Mouse (Mus musculus): ENCODE data around the gene Atl2. TPM values are rescaled to one million over a fixed set of nuclear protein-coding genes. Genes with fewer than 3 reads are reported as not detected.

Gene Atl2
- polyA plus RNA-seq, 1 experiment from 2014 or later: 26.7 TPM

GRCm38 (mm10) chr17:79912174-79912573 lies 16.3 kb upstream of the Atl2 start:
- Histone ChIP-seq H3K9ac (ENCODE audit: low read length) (no peak overlapping the region), H3K27me3 (ENCODE audit: control insufficient read depth, insufficient read depth, low read length) (no peaks in the 10 kb centered on the region), H3K36me3 (ENCODE audit: control insufficient read depth, insufficient read depth, low read length) (no peaks in the 10 kb centered on the region), H3K4me1 (ENCODE audit: control insufficient read depth in 2 of 2, insufficient read depth in 2 of 2, low read length in 2 of 2) (no peaks in the 10 kb centered on the region), H3K9me3 (ENCODE audit: control insufficient read depth, low read length) (no peaks in the 10 kb centered on the region), H3K4me3 (ENCODE audit: control insufficient read depth in 1 of 2, insufficient read depth in 1 of 2, low read depth in 1 of 2, low read length in 2 of 2) (no peak overlapping the region), H3K4me2 (ENCODE audit: low read length) (no peak overlapping the region), H3K27ac (replicated peaks in 1 of 2; ENCODE audit: control insufficient read depth in 1 of 2, insufficient read depth in 1 of 2, low read depth in 2 of 2, low read length in 2 of 2) (no peak overlapping the region)
- 30% methylated on average over 2 of the region's 2 CpGs for WGBS
- ATAC-seq (ENCODE audit: insufficient number of reproducible peaks, insufficient read depth, low FRiP score, low read depth): no peak

- H3K4me1 ChIP-seq (ENCODE audit: control insufficient read depth in 2 of 2, insufficient read depth in 2 of 2, low read length in 2 of 2): no peaks in the 10 kb centered on the region
- no peak overlapping the region for H3K9ac ChIP-seq (ENCODE audit: low read length)
- no peak overlapping the region for H3K27ac ChIP-seq (replicated peaks in 1 of 2; ENCODE audit: control insufficient read depth in 1 of 2, insufficient read depth in 1 of 2, low read depth in 2 of 2, low read length in 2 of 2)
- WGBS: 68% methylated on average over 3 of the region's 3 CpGs
- no peak overlapping the region for H3K4me3 ChIP-seq (ENCODE audit: control insufficient read depth in 1 of 2, insufficient read depth in 1 of 2, low read depth in 1 of 2, low read length in 2 of 2)
- no peaks in the 10 kb centered on the region for H3K27me3 ChIP-seq (ENCODE audit: control insufficient read depth, insufficient read depth, low read length)
- no peaks in the 10 kb centered on the region for H3K9me3 ChIP-seq (ENCODE audit: control insufficient read depth, low read length)
- no peaks in the 10 kb centered on the region for H3K36me3 ChIP-seq (ENCODE audit: control insufficient read depth, insufficient read depth, low read length)
- H3K4me2 ChIP-seq (ENCODE audit: low read length): no peak overlapping the region
- ATAC-seq (ENCODE audit: insufficient number of reproducible peaks, insufficient read depth, low FRiP score, low read depth): no peak
Observed at GRCm38 (mm10) chr17:79911718-79912117, 15.8 kb upstream of the Atl2 start.

- no peaks in the 10 kb centered on the region for H3K36me3 ChIP-seq (ENCODE audit: control insufficient read depth, insufficient read depth, low read length)
- no peak overlapping the region for H3K27ac ChIP-seq (replicated peaks in 1 of 2; ENCODE audit: control insufficient read depth in 1 of 2, insufficient read depth in 1 of 2, low read depth in 2 of 2, low read length in 2 of 2)
- H3K4me3 ChIP-seq (ENCODE audit: control insufficient read depth in 1 of 2, insufficient read depth in 1 of 2, low read depth in 1 of 2, low read length in 2 of 2): no peak overlapping the region
- no peaks in the 10 kb centered on the region for H3K27me3 ChIP-seq (ENCODE audit: control insufficient read depth, insufficient read depth, low read length)
- H3K9me3 ChIP-seq (ENCODE audit: control insufficient read depth, low read length): no peaks in the 10 kb centered on the region
- ATAC-seq (ENCODE audit: insufficient number of reproducible peaks, insufficient read depth, low FRiP score, low read depth): no peak
- H3K9ac ChIP-seq (ENCODE audit: low read length): no peak overlapping the region
- no peak overlapping the region for H3K4me2 ChIP-seq (ENCODE audit: low read length)
- H3K4me1 ChIP-seq (ENCODE audit: control insufficient read depth in 2 of 2, insufficient read depth in 2 of 2, low read length in 2 of 2): no peaks in the 10 kb centered on the region
- WGBS: 83% methylated on average over 12 of the region's 12 CpGs
Observed at GRCm38 (mm10) chr17:79909571-79909970, 13.6 kb upstream of the Atl2 start.

GRCm38 (mm10) chr17:79907698-79908097 lies 11.8 kb upstream of the Atl2 start:
- H3K4me2 ChIP-seq (ENCODE audit: low read length): no peak overlapping the region
- 64% methylated on average over 4 of the region's 4 CpGs for WGBS
- H3K27me3 ChIP-seq (ENCODE audit: control insufficient read depth, insufficient read depth, low read length): no peaks in the 10 kb centered on the region
- no peak for ATAC-seq (ENCODE audit: insufficient number of reproducible peaks, insufficient read depth, low FRiP score, low read depth)
- peaks cover 0 to 2% of the 10 kb centered on the region in 2 experiments; a peak in 1 of 4 replicates for H3K4me1 ChIP-seq (ENCODE audit: control insufficient read depth in 2 of 2, insufficient read depth in 2 of 2, low read length in 2 of 2)
- no peaks in the 10 kb centered on the region for H3K36me3 ChIP-seq (ENCODE audit: control insufficient read depth, insufficient read depth, low read length)
- no peaks in the 10 kb centered on the region for H3K9me3 ChIP-seq (ENCODE audit: control insufficient read depth, low read length)
- H3K4me3 ChIP-seq (ENCODE audit: control insufficient read depth in 1 of 2, insufficient read depth in 1 of 2, low read depth in 1 of 2, low read length in 2 of 2): no peak overlapping the region
- H3K27ac ChIP-seq (replicated peaks in 1 of 2; ENCODE audit: control insufficient read depth in 1 of 2, insufficient read depth in 1 of 2, low read depth in 2 of 2, low read length in 2 of 2): no peak overlapping the region
- H3K9ac ChIP-seq (ENCODE audit: low read length): no peak overlapping the region

GRCm38 (mm10) chr17:79906791-79907494 lies 11.0 kb upstream of the Atl2 start:
- Histone ChIP-seq H3K9me3 (ENCODE audit: control insufficient read depth, low read length) (no peaks in the 10 kb centered on the region), H3K4me2 (ENCODE audit: low read length) (no peak overlapping the region), H3K27me3 (ENCODE audit: control insufficient read depth, insufficient read depth, low read length) (no peaks in the 10 kb centered on the region), H3K27ac (replicated peaks in 1 of 2; ENCODE audit: control insufficient read depth in 1 of 2, insufficient read depth in 1 of 2, low read depth in 2 of 2, low read length in 2 of 2) (no peak overlapping the region), H3K4me3 (ENCODE audit: control insufficient read depth in 1 of 2, insufficient read depth in 1 of 2, low read depth in 1 of 2, low read length in 2 of 2) (no peak overlapping the region), H3K36me3 (ENCODE audit: control insufficient read depth, insufficient read depth, low read length) (no peaks in the 10 kb centered on the region), H3K9ac (ENCODE audit: low read length) (no peak overlapping the region), H3K4me1 (ENCODE audit: control insufficient read depth in 2 of 2, insufficient read depth in 2 of 2, low read length in 2 of 2) (peaks cover 0 to 2% of the 10 kb centered on the region in 2 experiments; a peak in 1 of 4 replicates)
- no peak for ATAC-seq (ENCODE audit: insufficient number of reproducible peaks, insufficient read depth, low FRiP score, low read depth)
- WGBS: 76% methylated on average over 8 of the region's 8 CpGs

GRCm38 (mm10) chr17:79904593-79904992 lies 8.7 kb upstream of the Atl2 start:
- WGBS: 88% methylated on average over 4 of the region's 4 CpGs
- no peaks in the 10 kb centered on the region for H3K27me3 ChIP-seq (ENCODE audit: control insufficient read depth, insufficient read depth, low read length)
- no peak for ATAC-seq (ENCODE audit: insufficient number of reproducible peaks, insufficient read depth, low FRiP score, low read depth)
- no peaks in the 10 kb centered on the region for H3K36me3 ChIP-seq (ENCODE audit: control insufficient read depth, insufficient read depth, low read length)
- no peaks in the 10 kb centered on the region for H3K9me3 ChIP-seq (ENCODE audit: control insufficient read depth, low read length)
- no peak overlapping the region for H3K27ac ChIP-seq (replicated peaks in 1 of 2; ENCODE audit: control insufficient read depth in 1 of 2, insufficient read depth in 1 of 2, low read depth in 2 of 2, low read length in 2 of 2)
- no peak overlapping the region for H3K4me2 ChIP-seq (ENCODE audit: low read length)
- no peak overlapping the region for H3K9ac ChIP-seq (ENCODE audit: low read length)
- H3K4me1 ChIP-seq (ENCODE audit: control insufficient read depth in 2 of 2, insufficient read depth in 2 of 2, low read length in 2 of 2): peaks cover 0 to 2% of the 10 kb centered on the region in 2 experiments; a peak in 1 of 4 replicates
- H3K4me3 ChIP-seq (ENCODE audit: control insufficient read depth in 1 of 2, insufficient read depth in 1 of 2, low read depth in 1 of 2, low read length in 2 of 2): no peak overlapping the region

GRCm38 (mm10) chr17:79901207-79901606 lies 5.3 kb upstream of the Atl2 start:
- no peaks in the 10 kb centered on the region for H3K9me3 ChIP-seq (ENCODE audit: control insufficient read depth, low read length)
- no peak overlapping the region for H3K4me2 ChIP-seq (ENCODE audit: low read length)
- H3K27ac ChIP-seq (replicated peaks in 1 of 2; ENCODE audit: control insufficient read depth in 1 of 2, insufficient read depth in 1 of 2, low read depth in 2 of 2, low read length in 2 of 2): no peak overlapping the region
- peaks cover 5% of the 10 kb centered on the region; the same call in 1 of the 2 replicates for H3K27me3 ChIP-seq (ENCODE audit: control insufficient read depth, insufficient read depth, low read length)
- whole genome bisulfite sequencing: 61% methylated on average over 6 of the region's 6 CpGs
- H3K36me3 ChIP-seq (ENCODE audit: control insufficient read depth, insufficient read depth, low read length): no peaks in the 10 kb centered on the region
- H3K4me1 ChIP-seq (ENCODE audit: control insufficient read depth in 2 of 2, insufficient read depth in 2 of 2, low read length in 2 of 2): peaks cover 2 to 4% of the 10 kb centered on the region in 2 experiments; a peak in 2 of 4 replicates
- no peak overlapping the region for H3K4me3 ChIP-seq (ENCODE audit: control insufficient read depth in 1 of 2, insufficient read depth in 1 of 2, low read depth in 1 of 2, low read length in 2 of 2)
- no peak overlapping the region for H3K9ac ChIP-seq (ENCODE audit: low read length)
- no peak for ATAC-seq (ENCODE audit: insufficient number of reproducible peaks, insufficient read depth, low FRiP score, low read depth)
